Mouse (Mus musculus) MEL-GATA-1-ER (cell line): ENCODE data around the gene Arhgap28.

Experiments
- DNase-seq: peaks from one replicate; pipeline ENCODE4 v3.0.0-alpha.2; 2012; ENCODE audit warnings: low read depth; ENCODE audit errors: extremely low read depth

The Arhgap28 gene

DNA sequence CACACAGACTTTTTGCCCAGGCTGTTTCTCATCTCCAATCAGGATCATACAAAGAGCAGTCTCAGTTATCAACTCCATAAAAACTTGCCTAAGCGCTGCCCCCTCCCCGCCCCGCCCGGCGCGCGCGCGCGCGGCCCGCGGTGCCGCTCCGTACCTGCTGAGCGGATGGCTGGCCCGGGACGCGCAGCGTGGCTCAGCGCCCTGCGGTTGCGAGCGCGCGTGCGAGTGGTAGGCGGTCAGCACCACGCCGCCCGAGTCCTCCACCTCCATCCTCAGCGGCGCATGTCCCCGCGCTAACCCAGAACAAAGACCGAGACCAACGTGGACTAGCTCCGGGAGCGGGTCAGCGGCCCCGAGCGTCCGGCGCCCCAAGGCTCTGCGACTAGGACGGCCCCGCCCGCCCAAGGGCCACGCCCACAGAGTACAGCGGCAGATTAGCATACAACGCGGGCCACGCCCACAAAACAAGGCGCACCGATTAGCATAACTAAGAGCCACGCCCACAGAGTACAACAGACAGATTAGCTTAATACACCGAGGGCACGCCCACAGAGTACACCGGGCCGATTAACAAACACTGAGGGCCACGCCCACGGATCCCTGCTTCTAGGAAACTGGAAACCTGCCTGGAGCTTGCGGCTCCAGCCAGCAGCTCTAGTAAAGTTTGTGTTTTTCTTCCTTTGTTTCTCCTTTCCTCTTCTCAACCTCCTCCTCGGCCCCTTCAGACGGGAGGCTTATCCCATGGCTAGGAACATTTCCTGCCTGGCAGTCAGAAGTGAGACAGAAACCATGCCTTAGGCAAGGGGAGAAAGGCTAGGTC, at the start of gene Arhgap28:
Arhgap28 (minus strand) TSS at position 380 of the 820 bp plus-strand sequence.
- DNase-seq: no peak

DNA sequence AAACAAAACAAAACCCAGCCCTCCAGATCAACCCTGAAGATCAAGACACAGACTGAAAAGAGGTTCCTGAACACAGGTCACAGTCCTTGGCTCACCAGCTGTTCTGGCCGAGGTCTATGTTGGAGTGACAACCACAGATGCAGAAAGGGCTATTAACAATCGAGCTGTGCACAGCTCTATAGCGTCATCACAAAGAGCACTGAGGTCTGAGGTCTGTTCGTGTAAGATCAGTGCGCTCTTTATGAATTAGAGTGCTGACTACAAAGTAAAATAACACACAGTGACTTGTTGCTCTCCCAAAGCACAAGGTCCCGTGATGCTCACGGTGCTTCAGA, 42.4 kb upstream of the Arhgap28 start:
- DNase-seq: no peak

DNA sequence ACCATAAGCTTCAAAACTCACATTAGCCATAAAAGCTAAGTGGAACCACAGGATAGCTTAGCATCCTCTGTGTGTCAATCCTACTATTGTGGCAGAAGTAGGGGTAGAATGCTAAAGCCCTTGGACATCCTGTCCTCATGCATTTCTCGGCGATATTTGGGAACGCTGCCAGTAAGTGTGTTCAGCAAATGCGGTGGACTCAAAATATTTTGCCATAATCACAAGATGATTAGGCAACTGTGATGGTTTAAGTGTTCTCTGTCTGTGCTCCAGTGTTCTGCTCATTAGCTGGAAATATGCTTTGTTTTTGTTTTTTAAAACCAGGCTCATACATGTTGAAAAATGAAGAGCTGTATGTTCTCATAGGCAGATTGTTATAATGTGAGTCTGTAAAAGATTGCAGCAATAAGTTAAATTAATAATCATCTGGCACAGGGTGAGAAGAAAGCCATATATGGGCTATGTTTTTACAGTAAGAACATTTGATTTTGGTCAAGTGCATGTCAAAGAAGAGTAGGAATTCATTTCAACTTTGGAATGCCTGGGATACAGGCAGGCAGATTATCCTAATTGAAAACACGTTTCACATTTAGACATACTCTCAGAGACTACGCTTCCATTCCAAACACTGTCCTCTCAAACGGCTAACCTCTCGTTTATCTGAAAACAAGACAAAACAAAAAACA, 41.9 kb upstream of the Arhgap28 start:
- DNase-seq: no peak

DNA sequence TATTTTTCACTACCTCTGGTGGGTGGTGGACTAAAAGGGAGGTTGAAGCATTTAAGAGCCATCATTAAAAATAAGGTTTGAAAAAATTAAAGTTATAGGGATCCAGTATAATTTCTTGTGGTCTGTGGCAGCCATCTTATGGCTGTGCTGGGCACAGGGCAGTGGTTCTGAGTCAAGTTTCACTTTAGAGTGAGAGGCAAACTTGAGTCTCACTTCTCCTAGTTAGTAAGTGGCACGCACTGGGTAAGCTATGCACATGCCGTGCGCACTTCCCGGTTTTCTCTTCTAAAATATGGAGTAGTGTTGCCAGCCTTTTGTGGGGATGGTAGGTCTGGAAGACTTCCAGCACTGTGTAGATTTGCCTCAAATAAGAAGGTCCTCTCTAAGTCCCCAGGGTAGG, 38.5 kb upstream of the Arhgap28 start:
- DNase-seq: no peak

DNA sequence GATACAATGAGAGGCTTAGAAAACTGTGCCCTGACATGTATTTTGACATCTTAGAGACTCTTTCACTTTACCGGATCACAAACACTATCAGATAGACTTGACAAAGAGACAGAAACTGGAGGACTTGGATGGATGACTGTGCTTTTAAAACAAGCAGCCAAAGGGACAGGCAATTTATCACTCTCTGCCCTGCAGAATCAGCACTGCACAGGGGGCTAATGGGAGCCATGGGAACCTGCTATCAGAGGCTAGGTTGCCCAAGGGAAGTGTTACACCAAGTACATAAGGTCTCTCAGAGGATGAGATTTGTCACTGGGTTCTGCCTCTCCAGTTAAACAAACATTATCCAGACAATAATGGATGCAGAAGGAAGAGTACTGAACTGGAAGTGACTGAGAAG, 33.1 kb upstream of the Arhgap28 start:
- DNase-seq: no peak

DNA sequence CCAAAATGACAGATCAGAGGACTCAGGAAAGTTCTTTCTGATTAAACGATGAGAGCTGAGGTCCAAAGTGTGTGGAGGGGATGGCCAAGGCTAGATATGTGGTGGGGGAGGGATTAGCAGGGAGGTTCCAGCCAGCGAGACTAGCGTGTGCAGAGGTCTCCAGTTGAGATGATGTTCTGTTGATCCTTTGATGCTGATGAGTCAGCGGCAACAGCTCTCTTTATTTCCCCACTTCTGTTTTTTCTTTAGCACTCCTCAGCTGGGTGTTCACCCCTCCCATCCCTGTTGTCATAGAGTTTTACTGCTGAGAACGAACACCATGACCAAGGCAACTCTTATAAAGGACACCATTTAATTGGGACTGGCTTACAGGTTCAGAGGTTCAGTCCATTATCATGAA, 25.6 kb upstream of the Arhgap28 start:
- DNase-seq: no peak

DNA sequence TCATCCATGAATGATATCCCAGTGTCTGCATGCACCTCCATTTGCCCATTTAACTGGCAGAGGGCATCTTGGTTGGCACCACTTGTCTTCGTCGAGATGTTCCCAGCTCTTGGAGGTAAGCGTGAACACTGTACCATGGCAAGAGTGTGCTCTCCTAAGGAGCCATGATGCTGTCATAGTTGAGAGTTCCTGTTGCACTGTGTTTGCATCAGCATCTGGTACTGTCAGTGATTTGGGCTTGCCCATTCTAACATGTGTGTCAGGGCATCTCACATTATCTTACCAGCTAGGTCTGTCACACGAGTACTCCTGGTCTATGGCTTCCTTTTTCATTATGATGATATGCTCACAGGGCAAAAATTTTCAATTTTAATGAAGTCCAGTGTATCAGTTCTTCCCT, 24.6 kb upstream of the Arhgap28 start:
- no peak for DNase-seq

DNA sequence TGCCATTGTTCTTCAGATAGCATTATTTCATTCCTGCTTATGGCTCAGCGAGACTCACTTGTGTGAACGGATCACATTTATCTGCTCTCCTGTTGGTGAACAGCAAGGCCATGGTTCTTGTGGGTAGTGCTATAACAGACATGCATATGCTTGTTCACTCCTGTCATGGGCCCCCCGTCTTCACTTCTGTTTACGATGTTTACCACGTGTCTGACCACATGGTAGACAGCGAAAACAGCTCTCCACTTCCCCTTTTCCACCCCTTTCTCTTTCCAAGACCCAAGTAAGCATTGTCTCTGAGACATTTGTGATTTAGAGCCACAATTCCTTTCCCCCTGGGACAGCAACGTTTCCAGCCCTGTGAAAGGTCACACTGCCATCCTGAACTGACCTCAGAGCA, 20.4 kb upstream of the Arhgap28 start:
- no peak for DNase-seq

DNA sequence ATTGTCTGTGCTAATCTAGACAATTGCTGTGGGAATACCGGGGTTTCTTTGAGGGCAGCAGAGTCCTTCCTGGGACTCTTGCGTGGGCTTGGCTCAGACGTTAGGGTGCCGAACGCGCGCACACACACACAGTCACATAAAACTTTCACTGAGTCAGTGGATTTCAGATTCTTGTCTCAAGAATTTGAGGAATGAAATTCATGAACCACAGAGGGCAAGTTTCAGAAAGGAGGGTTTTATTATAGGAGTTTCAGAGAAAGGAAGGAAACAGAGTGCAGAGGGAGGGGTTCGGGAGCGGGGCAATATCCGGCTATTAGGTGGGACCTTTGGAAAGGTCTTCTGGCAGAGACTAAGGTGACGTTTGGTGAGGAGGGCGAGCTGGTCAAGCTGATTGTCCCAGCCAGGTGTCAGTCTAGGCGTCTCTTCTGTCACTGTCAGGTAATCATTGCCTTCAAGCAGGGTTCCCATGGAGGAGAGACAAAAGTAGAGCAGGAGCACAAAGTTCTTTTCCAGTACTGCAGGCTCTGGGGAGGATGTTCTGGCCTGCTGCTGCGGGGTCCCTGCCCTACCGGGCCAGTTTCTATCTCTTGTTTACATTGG, 15.6 kb upstream of the Arhgap28 start:
- no peak for DNase-seq

DNA sequence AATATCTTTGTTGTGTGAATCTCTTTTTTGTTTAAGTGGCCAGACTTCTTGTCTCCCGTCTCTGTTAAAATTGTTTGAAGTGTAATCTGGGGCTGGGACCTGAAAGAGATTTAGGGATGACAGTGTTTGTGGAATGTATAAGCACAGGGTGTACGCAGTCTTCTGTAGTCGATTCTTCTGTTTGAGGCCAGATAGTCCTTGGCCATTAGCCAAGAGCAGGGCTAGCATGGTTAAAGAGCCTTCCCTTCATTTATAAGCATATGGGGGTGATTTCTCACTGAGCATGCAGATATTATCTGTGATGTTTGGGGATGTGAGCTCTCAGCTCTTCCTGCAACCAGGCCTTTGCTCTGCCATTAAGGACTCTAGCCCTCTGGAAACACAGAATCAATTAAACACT, 13.2 kb upstream of the Arhgap28 start:
- no peak for DNase-seq

DNA sequence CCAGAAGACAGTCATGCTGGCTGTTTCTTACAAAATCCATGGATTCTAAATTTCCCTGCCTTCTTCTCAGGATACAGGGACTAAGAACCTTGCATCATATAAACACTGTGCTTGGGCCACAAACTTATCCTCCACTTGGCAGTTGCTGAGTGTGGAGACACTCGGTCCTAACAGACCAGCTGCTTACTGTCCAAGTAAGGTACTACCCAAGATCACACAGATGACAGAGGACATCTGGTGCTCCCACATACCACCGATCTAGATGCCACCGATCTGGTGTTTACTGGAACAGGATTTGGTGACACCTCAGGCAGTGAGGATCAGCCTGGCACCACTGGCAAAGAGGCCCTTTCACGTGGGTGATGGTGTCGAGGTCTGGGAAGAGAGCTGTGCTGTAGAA, 7.7 kb upstream of the Arhgap28 start:
- no peak for DNase-seq

DNA sequence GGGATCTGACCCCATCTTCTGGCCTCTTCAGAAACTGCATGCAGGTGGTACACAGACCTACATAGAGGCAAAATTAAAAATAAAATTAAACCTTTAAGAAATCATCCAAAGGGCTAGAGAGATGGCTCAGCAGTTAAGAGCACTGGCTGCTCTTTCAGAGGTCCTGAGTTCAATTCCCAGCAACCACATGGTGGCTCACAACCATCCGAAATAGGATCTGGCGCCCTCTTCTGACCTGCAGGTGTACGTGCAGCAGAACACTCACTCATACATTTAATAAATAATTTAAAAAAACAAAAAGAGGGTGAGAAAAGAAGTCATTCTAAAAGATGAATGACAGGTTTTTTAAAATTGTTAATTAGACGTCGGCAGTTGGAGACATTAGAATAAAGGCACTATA, 6.1 kb upstream of the Arhgap28 start:
- DNase-seq: no peak

DNA sequence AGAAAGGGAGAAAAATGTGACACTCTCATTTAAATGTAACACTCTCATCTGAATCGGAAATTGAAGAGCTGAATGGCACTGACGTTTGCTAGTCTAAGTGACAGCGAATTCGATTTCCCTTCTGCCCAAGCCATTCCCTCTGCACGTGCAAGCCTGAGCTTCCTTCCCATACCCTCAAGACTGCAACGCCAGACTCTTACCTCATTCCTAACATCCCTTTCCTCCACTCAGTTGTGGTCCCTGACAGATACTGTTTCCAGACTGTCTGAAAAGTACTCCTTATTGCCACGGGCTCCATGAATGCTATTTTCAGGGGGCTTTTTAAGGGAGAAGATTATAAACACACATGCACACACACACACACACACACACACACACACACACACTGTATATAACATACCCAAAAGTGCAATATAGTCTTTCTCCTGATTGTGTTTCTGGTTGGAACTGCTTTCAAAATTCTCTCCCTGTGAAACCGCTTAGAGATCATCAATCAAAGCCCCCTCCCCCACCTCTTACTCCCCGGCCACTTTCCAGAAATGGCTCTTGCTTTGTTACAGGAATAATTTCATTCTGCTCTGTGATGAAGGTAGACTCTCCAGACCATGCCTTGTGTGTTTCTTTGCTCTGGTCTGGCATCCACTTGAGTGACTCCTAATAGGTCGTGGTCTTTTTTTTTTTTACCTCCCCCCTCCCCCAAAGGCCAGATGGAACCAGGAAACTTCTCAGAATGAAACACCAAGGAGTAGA, 836 bp upstream of the Arhgap28 start:
- DNase-seq: no peak

DNA sequence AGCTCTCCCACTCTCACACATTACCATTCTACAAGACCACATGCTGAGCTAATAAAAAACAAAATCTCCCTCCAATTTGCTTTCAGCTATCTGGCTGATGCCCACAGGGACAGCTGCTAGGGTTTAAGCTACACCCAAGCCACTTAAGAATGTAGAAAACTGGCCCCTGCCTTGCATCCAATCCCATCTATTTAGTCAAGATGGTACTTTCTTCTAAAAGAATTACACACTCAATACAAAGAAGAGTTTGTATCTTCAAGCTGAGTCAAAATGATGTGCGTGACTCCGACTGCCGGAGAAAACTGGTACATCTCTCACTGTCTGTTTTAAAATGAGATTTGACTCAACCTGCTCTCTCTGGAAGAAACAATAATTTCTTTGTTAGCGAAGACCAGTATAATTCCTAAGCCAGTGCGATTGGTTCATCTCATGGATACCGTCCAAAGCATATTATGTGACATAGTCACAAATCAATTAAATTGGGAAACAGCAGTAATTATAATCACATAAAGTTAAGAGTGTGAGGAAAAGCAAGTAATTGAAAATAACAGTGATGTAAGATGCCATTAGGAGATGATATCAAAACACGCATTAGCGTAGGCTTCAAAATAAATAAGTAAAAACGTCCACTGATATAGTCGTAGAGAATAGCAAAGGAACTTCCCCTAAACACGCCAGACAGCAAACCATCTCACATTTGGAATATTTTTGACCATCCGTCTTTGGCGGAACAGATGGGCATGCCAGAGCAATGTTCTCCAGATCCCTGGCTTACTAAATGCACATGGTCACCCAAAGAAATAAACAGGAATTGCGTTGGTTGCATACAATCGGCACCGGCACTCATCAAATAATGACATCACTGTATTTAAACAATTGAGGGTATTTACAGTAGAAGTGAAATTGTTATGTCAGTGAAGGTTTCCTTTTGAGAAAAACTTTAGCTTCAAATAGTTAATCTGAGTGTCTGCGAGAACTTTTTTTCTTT, 1.0 kb downstream of the Arhgap28 start:
- DNase-seq: no peak

DNA sequence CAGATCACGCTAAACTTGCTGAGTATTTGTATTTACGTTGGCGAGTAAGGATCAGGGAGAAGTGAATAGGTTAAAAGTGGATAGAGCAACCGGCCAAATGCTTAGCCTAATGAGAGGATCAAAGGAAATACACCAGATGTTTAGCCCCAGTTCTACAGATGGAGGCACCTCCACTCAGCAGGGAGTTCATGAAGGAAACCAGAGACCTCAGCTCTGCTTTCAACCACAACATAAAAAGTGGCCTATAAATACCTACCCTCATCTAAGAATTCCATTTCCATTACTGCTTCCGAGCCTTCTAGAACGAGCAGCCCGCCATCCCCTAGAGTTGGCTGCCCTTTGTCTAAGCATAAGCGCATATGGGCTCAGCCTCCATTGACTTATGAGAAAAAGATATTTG, 4.1 kb downstream of the Arhgap28 start:
- DNase-seq: no peak

DNA sequence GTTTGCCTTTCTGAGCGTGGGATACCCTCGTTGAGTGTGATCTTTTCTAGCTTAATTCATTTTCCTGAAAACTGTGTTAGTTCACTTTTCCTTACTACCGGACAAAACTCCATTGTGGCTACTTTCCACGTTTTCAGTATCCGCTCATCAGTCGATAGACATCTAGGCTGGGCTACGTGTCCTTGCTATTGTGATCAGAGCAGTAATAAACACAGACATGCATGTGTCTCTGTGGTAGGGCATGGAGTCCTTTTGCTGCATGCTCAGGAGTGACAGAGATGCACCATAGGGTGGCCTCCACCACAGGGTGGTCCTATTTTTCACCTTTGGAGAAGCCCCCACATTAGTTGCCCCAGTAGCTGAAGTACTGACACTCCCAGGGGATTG, 7.2 kb downstream of the Arhgap28 start:
- DNase-seq: no peak

DNA sequence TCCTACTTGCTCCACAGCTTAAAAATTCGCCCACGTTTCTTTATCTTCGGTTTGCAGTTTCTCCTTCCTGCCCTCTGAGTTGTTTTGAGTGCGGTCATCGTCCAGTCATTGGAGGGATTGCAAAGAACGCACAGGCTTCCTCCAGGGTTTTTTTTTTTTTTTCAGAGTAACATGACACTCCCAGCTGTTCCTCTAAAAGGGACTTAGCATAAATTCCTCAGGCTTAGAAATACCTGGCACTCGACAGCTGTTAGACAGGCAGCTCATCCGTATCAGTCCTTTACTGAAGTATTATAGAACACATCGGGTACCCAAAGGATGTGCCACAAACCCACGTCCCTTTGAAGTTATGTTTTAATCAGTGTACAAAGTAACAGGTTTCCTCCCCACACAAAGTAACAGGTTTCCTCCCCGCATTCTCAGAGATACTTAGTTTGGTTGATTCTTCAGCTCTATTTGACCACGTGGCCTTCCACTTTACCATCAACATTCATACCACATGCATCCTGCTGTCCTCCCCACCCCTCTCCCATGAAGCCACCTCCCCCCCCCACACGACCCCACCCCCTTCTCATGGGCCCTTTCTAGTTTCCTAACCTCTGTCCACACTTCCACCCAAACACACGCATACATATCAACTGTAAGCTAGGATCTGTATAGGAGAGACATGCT, 7.7 kb downstream of the Arhgap28 start:
- no peak for DNase-seq

DNA sequence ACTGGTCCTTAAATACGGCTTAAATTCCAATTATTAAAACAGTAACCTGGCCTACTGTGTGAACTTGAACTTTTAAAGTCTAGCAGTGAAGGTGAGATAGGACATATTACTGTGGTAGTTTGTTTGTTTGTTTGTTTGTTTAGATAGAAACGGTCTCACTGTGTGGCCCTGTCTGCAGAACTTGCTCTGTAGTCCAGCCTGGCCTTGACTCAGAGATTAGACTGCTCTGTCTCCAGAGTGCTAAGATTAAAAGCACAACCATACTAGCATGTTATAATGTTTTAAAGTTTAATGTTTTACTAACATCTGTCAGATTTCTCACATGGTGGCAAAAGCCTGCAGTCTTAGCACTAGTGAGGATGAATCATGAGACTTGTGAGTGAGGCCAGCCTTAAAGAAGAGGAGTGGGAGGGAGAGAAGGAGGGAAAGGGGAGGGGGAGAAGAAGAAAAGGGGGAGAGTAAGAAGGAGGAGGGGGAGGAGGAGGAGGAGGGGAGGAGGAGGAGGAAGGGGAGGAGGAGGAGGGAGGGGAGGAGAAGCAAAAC, 8.6 kb downstream of the Arhgap28 start:
- no peak for DNase-seq

DNA sequence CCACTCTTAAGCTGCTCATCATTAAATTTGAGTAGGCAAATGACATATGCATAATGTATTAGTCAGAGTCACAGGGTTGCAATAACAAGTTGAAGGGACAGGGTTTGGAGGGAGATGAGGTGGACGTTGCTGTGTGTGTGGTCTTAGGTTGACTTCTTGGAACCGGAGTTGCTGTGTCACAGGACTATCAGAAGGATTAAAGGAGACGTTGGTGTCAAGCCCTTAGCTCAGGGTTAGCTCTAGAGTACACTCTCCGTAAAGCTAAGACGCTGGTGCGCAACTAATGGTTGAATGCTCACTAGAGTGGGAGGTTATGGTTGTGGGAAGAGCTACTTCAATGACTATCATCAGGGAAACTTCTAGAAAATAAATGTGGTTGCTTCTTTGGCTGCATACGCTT, 9.1 kb downstream of the Arhgap28 start:
- DNase-seq: no peak
